Mouse (Mus musculus): ENCODE results near the gene Gm17067. TPM values are rescaled to one million over a fixed set of nuclear protein-coding genes. Genes with fewer than 3 reads are reported as not detected.

The Gm17067 gene
- polyA plus RNA-seq, 1 experiment from 2014 or later, result not detected

Other genes starting within 250 kb of the Gm17067 start
- 12.3 and 14.1 TPM in 2 replicates for gene Zfp141, start 221.3 kb downstream of the Gm17067 start, polyA plus RNA-seq (2014; fragmentation: Nextera tagmentation; extraction: Ambion mirVana)
- not detected in 2 replicates for gene Gm21028, start 148.4 kb downstream of the Gm17067 start, polyA plus RNA-seq (2014; fragmentation: Nextera tagmentation; extraction: Ambion mirVana)
- gene Zfp977, start 134.5 kb downstream of the Gm17067 start, polyA plus RNA-seq (2014; fragmentation: Nextera tagmentation; extraction: Ambion mirVana), result 0.79 and 1.2 TPM in 2 replicates
- gene Zfp976, start 84.4 kb downstream of the Gm17067 start, polyA plus RNA-seq (2014; fragmentation: Nextera tagmentation; extraction: Ambion mirVana), result 1.6 and 2.8 TPM in 2 replicates
- gene Zfp975, start 34.3 kb downstream of the Gm17067 start, polyA plus RNA-seq (2014; fragmentation: Nextera tagmentation; extraction: Ambion mirVana), result 7.6 and 8.1 TPM in 2 replicates
- gene Vmn2r62, start 66.5 kb upstream of the Gm17067 start, polyA plus RNA-seq (2014; fragmentation: Nextera tagmentation; extraction: Ambion mirVana), result not detected in 2 replicates
- not detected in 2 replicates for gene Gm2381, start 140.2 kb upstream of the Gm17067 start, polyA plus RNA-seq (2014; fragmentation: Nextera tagmentation; extraction: Ambion mirVana)
- not detected in 2 replicates for gene Vmn2r63, start 206.8 kb upstream of the Gm17067 start, polyA plus RNA-seq (2014; fragmentation: Nextera tagmentation; extraction: Ambion mirVana)